Mouse (Mus musculus) embryonic fibroblast, embryonic 13.5 days (primary cell): ENCODE measurements around the gene Tmco1. TPM values are rescaled to one million over a fixed set of nuclear protein-coding genes. Genes with fewer than 3 reads are reported as not detected.

ENCODE experiments used
- H3K27ac ChIP-seq: 2 replicates; pipeline ENCODE4 v1.5.1; 2012; ENCODE audit warnings: low read length, control low read depth, inconsistent platforms; ENCODE audit not compliant: insufficient read depth
- H3K4me1 ChIP-seq: 2 replicates; pipeline ENCODE4 v1.6.1; 2011; ENCODE audit warnings: low read length; ENCODE audit not compliant: control insufficient read depth, insufficient read depth
- H3K4me3 ChIP-seq: 2 replicates; pipeline ENCODE4 v1.5.1; 2011; ENCODE audit warnings: mild to moderate bottlenecking, control low read depth, low read length; ENCODE audit not compliant: insufficient read depth
- CTCF ChIP-seq: IDR thresholded peaks from 2 replicates; pipeline ENCODE4 v1.5.1; 2011; ENCODE audit warnings: mild to moderate bottlenecking, control low read depth, low read length, moderate library complexity, borderline replicate concordance; ENCODE audit not compliant: insufficient read depth
- POLR2A ChIP-seq: IDR thresholded peaks from 2 replicates; pipeline ENCODE4 v1.6.1; 2011; ENCODE audit warnings: low read depth, mild to moderate bottlenecking, control low read depth, low read length, moderate library complexity
- polyA plus RNA-seq: library from polyadenylated mRNA; stranded (reverse); fragments of >200 nt; gene quantifications from 2 replicates; pipeline ENCODE4 v1.2.4, GENCODE M21; 2011; ENCODE audit warnings: low read depth; ENCODE audit not compliant: missing spikeins, insufficient read length

Tmco1 gene
- polyA plus RNA-seq, result 81.7 and 105 TPM in 2 replicates

GRCm38 (mm10) chr1:167308261-167309054, at the start of gene Tmco1:
Gene Tmco1 (plus strand): TSS chr1:167308378.
- H3K4me1 ChIP-seq, result no peaks in the 10 kb centered on the region

GRCm38 (mm10) chr1:167259702-167260101, 48.5 kb upstream of the Tmco1 start:
- peaks cover 21% of the 10 kb centered on the region for H3K4me1 ChIP-seq
- TF ChIP-seq POLR2A (no peak), CTCF (no peak)
- H3K27ac ChIP-seq, result peak overlapping the region; percentile 65
- H3K4me3 ChIP-seq, result no peak overlapping the region

More at GRCm38 (mm10) chr1:167308261-167309054, at the start of gene Tmco1:
- Histone ChIP-seq H3K27ac (peak within 1 kb of the TSS; percentile 64), H3K4me3 (peak within 1 kb of the TSS; percentile 87)
- TF ChIP-seq POLR2A (peak; percentile 98), CTCF (no peak)

GRCm38 (mm10) chr1:167261750-167262149, 46.4 kb upstream of the Tmco1 start:
- H3K4me3 ChIP-seq, result no peak overlapping the region
- no peak for TF ChIP-seq POLR2A
- no peak for TF ChIP-seq CTCF
- no peak overlapping the region for H3K27ac ChIP-seq
- peaks cover 10% of the 10 kb centered on the region for H3K4me1 ChIP-seq

GRCm38 (mm10) chr1:167262489-167263041, 45.6 kb upstream of the Tmco1 start:
- Histone ChIP-seq H3K4me3 (no peak overlapping the region), H3K4me1 (peaks cover 10% of the 10 kb centered on the region), H3K27ac (no peak overlapping the region)
- no peak for TF ChIP-seq POLR2A
- no peak for TF ChIP-seq CTCF

GRCm38 (mm10) chr1:167265366-167265765, 42.8 kb upstream of the Tmco1 start:
- H3K4me1 ChIP-seq, result peaks cover 23% of the 10 kb centered on the region
- no peak overlapping the region for H3K4me3 ChIP-seq
- TF ChIP-seq CTCF (no peak), POLR2A (no peak)
- H3K27ac ChIP-seq, result no peak overlapping the region

GRCm38 (mm10) chr1:167266720-167267119, 41.5 kb upstream of the Tmco1 start:
- TF ChIP-seq CTCF, result no peak
- TF ChIP-seq POLR2A, result no peak
- peaks cover 30% of the 10 kb centered on the region for H3K4me1 ChIP-seq

GRCm38 (mm10) chr1:167268360-167269063, 39.7 kb upstream of the Tmco1 start:
- H3K4me1 ChIP-seq, result peaks cover 23% of the 10 kb centered on the region
- TF ChIP-seq CTCF (no peak), POLR2A (no peak)
- H3K27ac ChIP-seq, result peak overlapping the region; percentile 98
- no peak overlapping the region for H3K4me3 ChIP-seq

More at GRCm38 (mm10) chr1:167266720-167267119, 41.5 kb upstream of the Tmco1 start:
- Histone ChIP-seq H3K27ac (no peak overlapping the region), H3K4me3 (no peak overlapping the region)

GRCm38 (mm10) chr1:167269350-167269811, 38.8 kb upstream of the Tmco1 start:
- peak overlapping the region; percentile 99 for H3K27ac ChIP-seq
- H3K4me1 ChIP-seq, result peaks cover 23% of the 10 kb centered on the region
- H3K4me3 ChIP-seq, result no peak overlapping the region
- TF ChIP-seq POLR2A (peak; percentile 73), CTCF (no peak)

- peak overlapping the region; percentile 99 for H3K27ac ChIP-seq
- no peak for TF ChIP-seq POLR2A
- no peak for TF ChIP-seq CTCF
- H3K4me1 ChIP-seq, result peaks cover 23% of the 10 kb centered on the region
- H3K4me3 ChIP-seq, result no peak overlapping the region
These were observed 38.3 kb upstream of the Tmco1 start for GRCm38 (mm10) chr1:167269856-167270270.
